Mouse (Mus musculus): ENCODE results near the gene Agap3. TPM values are rescaled to one million over a fixed set of nuclear protein-coding genes. Genes with fewer than 3 reads are reported as not detected.

The Agap3 gene
- total and polyA plus RNA-seq, 3 experiments, result 116 to 203 (median 138) TPM

- DNase-seq (ENCODE audit: low read depth, low spot score), result peak; percentile 93
- H3K36me3 ChIP-seq (ENCODE audit: control insufficient read depth in 1 of 2, insufficient read depth in 2 of 2, low read length in 2 of 2), result peaks cover 0 to 14% of the 10 kb centered on the region in 2 experiments; a peak in 2 of 4 replicates
- peaks cover 8 to 23% of the 10 kb centered on the region in 2 experiments for H3K4me1 ChIP-seq (ENCODE audit: control insufficient read depth in 1 of 2, insufficient read depth in 2 of 2, low read length in 2 of 2)
- H3K79me2 ChIP-seq (ENCODE audit: control insufficient read depth, insufficient read depth, low read length, poor library complexity), result no peaks in the 10 kb centered on the region
- TF ChIP-seq SIN3A (IDR thresholded peaks at IDR 0.05; ENCODE audit: low read length) (peak; percentile 44; the same call in 1 of the 2 replicates), SMC3 (IDR thresholded peaks at IDR 0.05; ENCODE audit: low read depth, low read length) (0 out of 2 replicates have a peak, but pooled peaks have one; percentile 13), MEF2A (IDR thresholded peaks at IDR 0.05; ENCODE audit: extremely low read depth, insufficient replicate concordance, low read depth, low read length, poor library complexity, severe bottlenecking) (no peak), MYC (IDR thresholded peaks at IDR 0.05; ENCODE audit: low read depth, low read length) (peak; percentile 53; the same call in 1 of the 2 replicates), EP300 (IDR thresholded peaks at IDR 0.05; ENCODE audit: low read depth in 1 of 2, low read length in 2 of 2) (peak; percentile 83 to 96), BHLHE40 (IDR thresholded peaks at IDR 0.05; ENCODE audit: borderline replicate concordance, low read depth, low read length) (peak; percentile 39; the same call in 1 of the 2 replicates), USF2 (IDR thresholded peaks at IDR 0.05; ENCODE audit: borderline replicate concordance in 1 of 2, insufficient read depth in 1 of 2, low read depth in 1 of 2, low read length in 2 of 2) (no peak), UBTF (IDR thresholded peaks at IDR 0.05; ENCODE audit: borderline replicate concordance, insufficient read depth, low read depth, low read length) (no peak), TCF12 (IDR thresholded peaks at IDR 0.05; ENCODE audit: low read depth, low read length) (peak; percentile 78), ELF1 (IDR thresholded peaks at IDR 0.05; ENCODE audit: low read depth, low read length) (peak; percentile 73), GATA1 (IDR thresholded peaks at IDR 0.05; ENCODE audit: low read depth, low read length) (peak; percentile 93), RCOR1 (IDR thresholded peaks at IDR 0.05; ENCODE audit: low read depth, low read length) (peak; percentile 92), TAL1 (IDR thresholded peaks at IDR 0.05; ENCODE audit: low read length) (peak; percentile 77), POLR2A (IDR thresholded peaks at IDR 0.05; ENCODE audit: control insufficient read depth in 1 of 2, insufficient read depth in 1 of 2, low read depth in 1 of 2, low read length in 2 of 2, poor library complexity in 1 of 2) (peak in 1 of 2 experiments; percentile 31; a peak in 1 of 4 replicates), MYB (IDR thresholded peaks at IDR 0.05; ENCODE audit: low read depth, low read length) (no peak), CTCF (IDR thresholded peaks at IDR 0.05 in 2 of 3, conservative IDR thresholded peaks at IDR 0.05 in 1 of 3; ENCODE audit: control insufficient read depth in 1 of 3, insufficient read depth in 1 of 3, low read depth in 2 of 3, low read length in 3 of 3, poor library complexity in 1 of 3, severe bottlenecking in 1 of 3) (no peak), RAD21 (IDR thresholded peaks at IDR 0.05; ENCODE audit: low read depth, low read length) (no peak), ETS1 (IDR thresholded peaks at IDR 0.05; ENCODE audit: low read depth, low read length) (peak; percentile 59; the same call in 1 of the 2 replicates)
- H3K4me3 ChIP-seq (ENCODE audit: control insufficient read depth in 1 of 2, insufficient read depth in 1 of 2, low read depth in 2 of 2, low read length in 2 of 2), result no peak overlapping the region
- no peaks in the 10 kb centered on the region for H3K27me3 ChIP-seq (ENCODE audit: control insufficient read depth in 1 of 2, insufficient read depth in 2 of 2, low read length in 2 of 2)
- no peak overlapping the region for H3K9ac ChIP-seq (ENCODE audit: control insufficient read depth, low read depth, low read length, poor library complexity, severe bottlenecking)
- no peaks in the 10 kb centered on the region for H3K9me3 ChIP-seq (replicated peaks; ENCODE audit: insufficient read depth, low read length)
- H3K27ac ChIP-seq (ENCODE audit: control insufficient read depth, low read depth, low read length), result peak overlapping the region; percentile 28; the same call in 1 of the 2 replicates
These were observed 53.5 kb downstream of the Agap3 start for GRCm38 (mm10) chr5:24505513-24505912.

- Histone ChIP-seq H3K4me1 (ENCODE audit: control insufficient read depth in 1 of 2, insufficient read depth in 2 of 2, low read length in 2 of 2) (peaks cover 11 to 32% of the 10 kb centered on the region in 2 experiments), H3K9ac (ENCODE audit: control insufficient read depth, low read depth, low read length, poor library complexity, severe bottlenecking) (no peak overlapping the region), H3K79me2 (ENCODE audit: control insufficient read depth, insufficient read depth, low read length, poor library complexity) (no peaks in the 10 kb centered on the region), H3K27me3 (ENCODE audit: control insufficient read depth in 1 of 2, insufficient read depth in 2 of 2, low read length in 2 of 2) (no peaks in the 10 kb centered on the region), H3K36me3 (ENCODE audit: control insufficient read depth in 1 of 2, insufficient read depth in 2 of 2, low read length in 2 of 2) (peaks cover 0 to 20% of the 10 kb centered on the region in 2 experiments; a peak in 2 of 4 replicates), H3K4me3 (ENCODE audit: control insufficient read depth in 1 of 2, insufficient read depth in 1 of 2, low read depth in 2 of 2, low read length in 2 of 2) (no peak overlapping the region), H3K9me3 (replicated peaks; ENCODE audit: insufficient read depth, low read length) (no peaks in the 10 kb centered on the region), H3K27ac (ENCODE audit: control insufficient read depth, low read depth, low read length) (no peak overlapping the region)
- DNase-seq (ENCODE audit: low read depth, low spot score), result peak; percentile 44
- peak; percentile 28 for TF ChIP-seq RAD21 (IDR thresholded peaks at IDR 0.05; ENCODE audit: low read depth, low read length)
- peak; percentile 18; the same call in 1 of the 2 replicates for TF ChIP-seq SMC3 (IDR thresholded peaks at IDR 0.05; ENCODE audit: low read depth, low read length)
- TF ChIP-seq GATA1 (IDR thresholded peaks at IDR 0.05; ENCODE audit: low read depth, low read length), result no peak
- peak in 2 of 3 experiments; percentile 41 to 48; a peak in 4 of 6 replicates for TF ChIP-seq CTCF (IDR thresholded peaks at IDR 0.05 in 2 of 3, conservative IDR thresholded peaks at IDR 0.05 in 1 of 3; ENCODE audit: control insufficient read depth in 1 of 3, insufficient read depth in 1 of 3, low read depth in 2 of 3, low read length in 3 of 3, poor library complexity in 1 of 3, severe bottlenecking in 1 of 3)
These were observed 56.4 kb downstream of the Agap3 start for GRCm38 (mm10) chr5:24508406-24508805.
